Mouse (Mus musculus) retina, adult 2 months (tissue): ENCODE measurements around the gene Prpf8.
"Not testable (repeated sequence)": the region's sequence is repeated elsewhere in the genome, so short reads cannot be mapped to it uniquely, and the experiment has no call there.

Experiments
- DNase-seq: peaks from one replicate; pipeline ENCODE4 v3.0.0-alpha.2; 2012; ENCODE audit warnings: low read depth, low spot score

Gene Prpf8

GRCm38 (mm10) chr11:75486601-75487285 is at the start of gene Prpf8:
TSS of gene Prpf8 (plus strand) at chr11:75486816.
- peak; percentile 95 for DNase-seq

- DNase-seq: no peak
Measured at GRCm38 (mm10) chr11:75438194-75438593, 48.4 kb upstream of the Prpf8 start.

GRCm38 (mm10) chr11:75438804-75439203 is 47.8 kb upstream of the Prpf8 start:
- no peak for DNase-seq

GRCm38 (mm10) chr11:75439363-75439762 is 47.3 kb upstream of the Prpf8 start, which contains the start of gene Serpinf2:
TSS of gene Serpinf2 (minus strand) at chr11:75439591.
- no peak for DNase-seq

GRCm38 (mm10) chr11:75439951-75440350 is 46.7 kb upstream of the Prpf8 start:
- DNase-seq: no peak

- DNase-seq: no peak
Measured at GRCm38 (mm10) chr11:75441034-75441433, 45.6 kb upstream of the Prpf8 start.

GRCm38 (mm10) chr11:75441601-75442000 is 45.0 kb upstream of the Prpf8 start:
- no peak for DNase-seq

- no peak for DNase-seq
Measured at GRCm38 (mm10) chr11:75443711-75444110, 42.9 kb upstream of the Prpf8 start.

- no peak for DNase-seq
Measured at GRCm38 (mm10) chr11:75448575-75448974, 38.0 kb upstream of the Prpf8 start.

- DNase-seq: no peak
Measured at GRCm38 (mm10) chr11:75449695-75450094, 36.9 kb upstream of the Prpf8 start.

GRCm38 (mm10) chr11:75450304-75450908 is 36.2 kb upstream of the Prpf8 start:
- DNase-seq: no peak

- no peak for DNase-seq
Measured at GRCm38 (mm10) chr11:75450936-75451335, 35.7 kb upstream of the Prpf8 start.

- no peak for DNase-seq
Measured at GRCm38 (mm10) chr11:75452081-75452480, 34.5 kb upstream of the Prpf8 start.

GRCm38 (mm10) chr11:75452812-75453557 is 33.6 kb upstream of the Prpf8 start:
- no peak for DNase-seq

- DNase-seq: peak; percentile 67
Measured at GRCm38 (mm10) chr11:75453991-75454930, 32.4 kb upstream of the Prpf8 start, which contains the start of gene Wdr81. TSS of gene Wdr81 (minus strand) at chr11:75454717.

GRCm38 (mm10) chr11:75455041-75455736 is 31.4 kb upstream of the Prpf8 start:
- no peak for DNase-seq

GRCm38 (mm10) chr11:75455971-75456370 is 30.6 kb upstream of the Prpf8 start:
- not testable (repeated sequence) for DNase-seq

- DNase-seq: no peak
Measured at GRCm38 (mm10) chr11:75456440-75456871, 30.2 kb upstream of the Prpf8 start.

GRCm38 (mm10) chr11:75458169-75458568 is 28.4 kb upstream of the Prpf8 start:
- no peak for DNase-seq

- DNase-seq: no peak
Measured at GRCm38 (mm10) chr11:75458628-75459041, 28.0 kb upstream of the Prpf8 start.
